ENCODE assay signal across 8 mouse cellular contexts in the genomic region with DNA sequence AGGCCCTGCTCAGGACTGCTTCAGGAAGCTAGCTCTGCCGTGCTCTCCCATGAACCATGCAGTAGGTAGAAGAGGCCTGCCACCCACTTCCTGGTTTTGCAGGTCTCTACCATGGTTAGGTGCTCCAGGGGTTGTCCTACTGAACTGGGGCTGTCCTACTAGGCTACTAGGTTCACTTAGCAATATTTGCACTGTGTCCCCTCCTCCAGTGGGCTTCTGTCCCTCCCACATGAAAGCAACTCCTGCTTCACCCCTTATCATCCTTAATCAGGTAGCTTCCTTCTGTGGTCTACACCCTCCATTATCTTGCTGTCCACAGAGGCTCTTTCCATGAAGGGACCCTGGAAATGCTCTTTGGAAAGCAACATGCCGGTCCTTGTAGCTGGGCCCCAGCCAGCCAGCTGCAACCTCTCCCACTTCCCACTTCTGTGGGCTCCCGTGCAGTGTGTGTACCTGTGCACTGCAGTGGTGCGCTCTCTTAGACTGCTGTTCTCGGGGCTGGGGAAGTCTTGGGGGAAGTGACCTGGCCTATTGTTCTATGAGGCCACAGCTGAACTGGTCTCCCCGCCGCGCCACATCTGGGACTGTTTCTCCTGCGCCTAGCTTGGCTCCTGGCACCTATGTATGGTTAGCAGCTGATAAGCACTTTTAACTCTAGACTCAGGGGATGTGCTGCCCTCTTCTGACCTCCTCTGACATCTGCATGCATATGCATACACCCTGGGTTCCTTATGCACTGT. TPM values are rescaled to one million over a fixed set of nuclear protein-coding genes. Genes with fewer than 3 reads are reported as not detected.
DNase-seq lines count a peak whose midpoint lies in the region.

No protein-coding gene starts in this region.

- intact Hi-C loops in heart, postnatal 25 days (cut with DNase I) = loop anchor here (5.0 kb wide), 1 partner anchor 221 kb away; no protein-coding TSS in a partner anchor

- DNase-seq in heart, adult 18-20 months = peak; percentile 47 to 56
- DNase-seq in heart, postnatal 25 days (ENCODE audit: low spot score) = no peak
- peak; percentile 39 for DNase-seq in adipocyte (ENCODE audit: low spot score)
- DNase-seq in heart, postnatal 4 days = peak; percentile 54
- peak; percentile 48 to 57 for DNase-seq in natural killer cell, adult 2 months (ENCODE audit: low spot score in 2 of 2)
- DNase-seq in cerebellum, adult 9-11 months = no peak
- DNase-seq in frontal cortex, postnatal 14 days (ENCODE audit: low spot score in 2 of 2) = no peak
- no peak for DNase-seq in right cerebral cortex, adult 2 months (ENCODE audit: low spot score in 2 of 2)

RNA-seq across cellular contexts. Expression of gene Yy1, which starts 29.5 kb away (rescaled TPM):
- 10 to 100 TPM; 31.5 to 37.2 TPM for total RNA-seq in heart, adult 18-20 months (2021)
- total RNA-seq in heart, postnatal 25 days (2021) = 10 to 100 TPM; 28.3 to 38.9 TPM
- total RNA-seq in heart, postnatal 4 days (2021) = 10 to 100 TPM; 39.6 to 40.5 TPM

Comparison
In these comparisons a context has a peak if more than half of its experiments do, and no peak if none do; other contexts are left out.
1. DNase-seq: peak in heart, adult 18-20 months (2 of 2), adipocyte (single experiment), heart, postnatal 4 days (single experiment) and natural killer cell, adult 2 months (2 of 2); none in heart, postnatal 25 days (single experiment), cerebellum, adult 9-11 months (single experiment), frontal cortex, postnatal 14 days (0 of 2) and right cerebral cortex, adult 2 months (0 of 2).